Mouse (Mus musculus): ENCODE measurements around the gene Usp10. TPM values are rescaled to one million over a fixed set of nuclear protein-coding genes. Genes with fewer than 3 reads are reported as not detected.

The Usp10 gene
- polyA plus RNA-seq, 1 experiment from 2014 or later = 123 TPM

GRCm38 (mm10) chr8:119978770-119979381, 68.7 kb downstream of the Usp10 start:
- no peaks in the 10 kb centered on the region for H3K4me1 ChIP-seq (replicated peaks)
- H3K9ac ChIP-seq = no peak overlapping the region
- no peak overlapping the region for H3K4me2 ChIP-seq (replicated peaks)
- H3K27me3 ChIP-seq (replicated peaks) = no peaks in the 10 kb centered on the region
- ATAC-seq = no peak
- no peak overlapping the region for H3K4me3 ChIP-seq (replicated peaks)
- no peak overlapping the region for H3K27ac ChIP-seq
- 75% methylated on average over 11 of the region's 11 CpGs for WGBS
- no peaks in the 10 kb centered on the region for H3K36me3 ChIP-seq
- no peaks in the 10 kb centered on the region for H3K9me3 ChIP-seq

- 70% methylated on average over 4 of the region's 4 CpGs for WGBS
- no peak for ATAC-seq
Measured at GRCm38 (mm10) chr8:119981253-119981652, 71.1 kb downstream of the Usp10 start.

GRCm38 (mm10) chr8:119984085-119984484, 73.9 kb downstream of the Usp10 start:
- no peaks in the 10 kb centered on the region for H3K36me3 ChIP-seq
- no peak overlapping the region for H3K9ac ChIP-seq
- H3K27me3 ChIP-seq (replicated peaks) = no peaks in the 10 kb centered on the region
- H3K4me1 ChIP-seq (replicated peaks) = no peaks in the 10 kb centered on the region
- ATAC-seq = no peak
- H3K4me3 ChIP-seq (replicated peaks) = no peak overlapping the region
- no peaks in the 10 kb centered on the region for H3K9me3 ChIP-seq
- H3K27ac ChIP-seq = no peak overlapping the region
- H3K4me2 ChIP-seq (replicated peaks) = no peak overlapping the region

More at GRCm38 (mm10) chr8:119981253-119981652, 71.1 kb downstream of the Usp10 start:
- no peaks in the 10 kb centered on the region for H3K9me3 ChIP-seq
- no peaks in the 10 kb centered on the region for H3K36me3 ChIP-seq
- H3K4me2 ChIP-seq (replicated peaks) = no peak overlapping the region
- H3K4me1 ChIP-seq (replicated peaks) = no peaks in the 10 kb centered on the region
- no peak overlapping the region for H3K4me3 ChIP-seq (replicated peaks)
- no peak overlapping the region for H3K9ac ChIP-seq
- H3K27me3 ChIP-seq (replicated peaks) = no peaks in the 10 kb centered on the region
- H3K27ac ChIP-seq = no peak overlapping the region

- H3K27me3 ChIP-seq (replicated peaks) = 0 out of 2 replicates have a peak, but pooled peaks cover 1% of the 10 kb centered on the region
- no peaks in the 10 kb centered on the region for H3K9me3 ChIP-seq
- WGBS = 66% methylated on average over 5 of the region's 5 CpGs
- H3K4me1 ChIP-seq (replicated peaks) = no peaks in the 10 kb centered on the region
- H3K4me2 ChIP-seq (replicated peaks) = no peak overlapping the region
- H3K4me3 ChIP-seq (replicated peaks) = no peak overlapping the region
- H3K36me3 ChIP-seq = no peaks in the 10 kb centered on the region
- no peak overlapping the region for H3K27ac ChIP-seq
- ATAC-seq = no peak
- no peak overlapping the region for H3K9ac ChIP-seq
Measured at GRCm38 (mm10) chr8:119986174-119986573, 76.0 kb downstream of the Usp10 start.

- H3K27me3 ChIP-seq (replicated peaks) = peaks cover 19% of the 10 kb centered on the region
- H3K27ac ChIP-seq = no peak overlapping the region
- no peaks in the 10 kb centered on the region for H3K36me3 ChIP-seq
- WGBS = 58% methylated on average over 15 of the region's 15 CpGs
- no peaks in the 10 kb centered on the region for H3K9me3 ChIP-seq
- no peak overlapping the region for H3K4me3 ChIP-seq (replicated peaks)
- peaks cover 4% of the 10 kb centered on the region; the same call in 1 of the 2 replicates for H3K4me1 ChIP-seq (replicated peaks)
- H3K9ac ChIP-seq = no peak overlapping the region
- H3K4me2 ChIP-seq (replicated peaks) = no peak overlapping the region
- no peak for ATAC-seq
Measured at GRCm38 (mm10) chr8:119988087-119988486, 77.9 kb downstream of the Usp10 start.

GRCm38 (mm10) chr8:119992249-119992648, 82.1 kb downstream of the Usp10 start, which contains the start of gene Crispld2:
Gene Crispld2, plus strand, starts transcription at chr8:119992438.
- under 1% methylated on average over 25 of the region's 25 CpGs for WGBS

GRCm38 (mm10) chr8:119994114-119994513, 84.0 kb downstream of the Usp10 start:
- H3K9me3 ChIP-seq = no peaks in the 10 kb centered on the region
- no peak for ATAC-seq
- H3K36me3 ChIP-seq = no peaks in the 10 kb centered on the region
- 0 out of 2 replicates have a peak overlapping the region, but pooled peaks have one; percentile 14 for H3K4me3 ChIP-seq (replicated peaks)
- peak overlapping the region; percentile 63 for H3K4me2 ChIP-seq (replicated peaks)
- H3K9ac ChIP-seq = no peak overlapping the region
- H3K27me3 ChIP-seq (replicated peaks) = peaks cover 24% of the 10 kb centered on the region
- peaks cover 15% of the 10 kb centered on the region for H3K4me1 ChIP-seq (replicated peaks)
- H3K27ac ChIP-seq = no peak overlapping the region
- 47% methylated on average over 7 of the region's 7 CpGs for WGBS

More at GRCm38 (mm10) chr8:119992249-119992648, 82.1 kb downstream of the Usp10 start, which contains the start of gene Crispld2:
- peak within 1 kb of the TSS; percentile 42 for H3K4me3 ChIP-seq (replicated peaks)
- peaks cover 15% of the 10 kb centered on the region for H3K4me1 ChIP-seq (replicated peaks)
- H3K9me3 ChIP-seq = no peaks in the 10 kb centered on the region
- peaks cover 24% of the 10 kb centered on the region for H3K27me3 ChIP-seq (replicated peaks)
- H3K9ac ChIP-seq = peak within 1 kb of the TSS; percentile 26
- peak within 1 kb of the TSS; percentile 63 for H3K4me2 ChIP-seq (replicated peaks)
- no peaks in the 10 kb centered on the region for H3K36me3 ChIP-seq
- H3K27ac ChIP-seq = 0 out of 2 replicates have a peak within 1 kb of the TSS, but pooled peaks have one; percentile 13
- peak; percentile 91 for ATAC-seq

GRCm38 (mm10) chr8:119994556-119994955, 84.4 kb downstream of the Usp10 start:
- Histone ChIP-seq H3K27me3 (replicated peaks) (peaks cover 24% of the 10 kb centered on the region), H3K9ac (no peak overlapping the region), H3K4me3 (replicated peaks) (0 out of 2 replicates have a peak overlapping the region, but pooled peaks have one; percentile 14), H3K9me3 (no peaks in the 10 kb centered on the region), H3K4me2 (replicated peaks) (peak overlapping the region; percentile 63), H3K4me1 (replicated peaks) (peaks cover 15% of the 10 kb centered on the region), H3K27ac (no peak overlapping the region), H3K36me3 (no peaks in the 10 kb centered on the region)
- WGBS = 33% methylated on average over 6 of the region's 6 CpGs
- ATAC-seq = no peak

- Histone ChIP-seq H3K9me3 (no peaks in the 10 kb centered on the region), H3K27ac (no peak overlapping the region), H3K9ac (no peak overlapping the region), H3K4me3 (replicated peaks) (no peak overlapping the region), H3K27me3 (replicated peaks) (peaks cover 14% of the 10 kb centered on the region), H3K4me1 (replicated peaks) (peaks cover 22% of the 10 kb centered on the region), H3K4me2 (replicated peaks) (no peak overlapping the region), H3K36me3 (no peaks in the 10 kb centered on the region)
- 83% methylated on average over 4 of the region's 4 CpGs for WGBS
- ATAC-seq = no peak
Measured at GRCm38 (mm10) chr8:119997266-119997665, 87.1 kb downstream of the Usp10 start.

GRCm38 (mm10) chr8:120000461-120000860, 90.3 kb downstream of the Usp10 start:
- H3K4me2 ChIP-seq (replicated peaks) = no peak overlapping the region
- H3K27me3 ChIP-seq (replicated peaks) = no peaks in the 10 kb centered on the region
- no peak overlapping the region for H3K4me3 ChIP-seq (replicated peaks)
- WGBS = 18% methylated on average over 8 of the region's 8 CpGs
- H3K4me1 ChIP-seq (replicated peaks) = peaks cover 30% of the 10 kb centered on the region
- H3K9me3 ChIP-seq = no peaks in the 10 kb centered on the region
- H3K9ac ChIP-seq = no peak overlapping the region
- H3K36me3 ChIP-seq = no peaks in the 10 kb centered on the region
- H3K27ac ChIP-seq = peak overlapping the region; percentile 55
- ATAC-seq = no peak

- Histone ChIP-seq H3K4me3 (replicated peaks) (no peak overlapping the region), H3K9me3 (no peaks in the 10 kb centered on the region), H3K4me2 (replicated peaks) (no peak overlapping the region), H3K27ac (0 out of 2 replicates have a peak overlapping the region, but pooled peaks have one; percentile 55), H3K27me3 (replicated peaks) (no peaks in the 10 kb centered on the region), H3K4me1 (replicated peaks) (peaks cover 38% of the 10 kb centered on the region), H3K36me3 (no peaks in the 10 kb centered on the region), H3K9ac (no peak overlapping the region)
- WGBS = 62% methylated on average over 7 of the region's 7 CpGs
- ATAC-seq = no peak
Measured at GRCm38 (mm10) chr8:120001712-120002111, 91.6 kb downstream of the Usp10 start.

GRCm38 (mm10) chr8:120002348-120002747, 92.2 kb downstream of the Usp10 start:
- H3K4me3 ChIP-seq (replicated peaks) = no peak overlapping the region
- 41% methylated on average over 9 of the region's 9 CpGs for WGBS
- H3K9ac ChIP-seq = no peak overlapping the region; the same call in 1 of the 2 replicates
- no peaks in the 10 kb centered on the region for H3K27me3 ChIP-seq (replicated peaks)
- no peak overlapping the region for H3K4me2 ChIP-seq (replicated peaks)
- no peaks in the 10 kb centered on the region for H3K9me3 ChIP-seq
- peaks cover 41% of the 10 kb centered on the region for H3K4me1 ChIP-seq (replicated peaks)
- no peak for ATAC-seq
- peak overlapping the region; percentile 74 for H3K27ac ChIP-seq
- no peaks in the 10 kb centered on the region for H3K36me3 ChIP-seq
